Mouse (Mus musculus): Measurements from ENCODE around the gene Dgki.

Dgki gene

GRCm38 (mm10) chr6:37231148-37231547, 68.8 kb downstream of the Dgki start:
- DNase-seq, result no peak

- DNase-seq, result no peak
Measured at GRCm38 (mm10) chr6:37222947-37223510, 77.0 kb downstream of the Dgki start.

GRCm38 (mm10) chr6:37222016-37222415, 78.0 kb downstream of the Dgki start:
- no peak for DNase-seq

GRCm38 (mm10) chr6:37219110-37219509, 80.9 kb downstream of the Dgki start:
- DNase-seq, result no peak

GRCm38 (mm10) chr6:37216342-37216763, 83.6 kb downstream of the Dgki start:
- DNase-seq, result no peak

- DNase-seq, result no peak
Measured at GRCm38 (mm10) chr6:37215655-37216054, 84.3 kb downstream of the Dgki start.

GRCm38 (mm10) chr6:37212930-37213329, 87.1 kb downstream of the Dgki start:
- DNase-seq, result no peak

GRCm38 (mm10) chr6:37211545-37212247, 88.3 kb downstream of the Dgki start:
- no peak for DNase-seq

- DNase-seq, result no peak
Measured at GRCm38 (mm10) chr6:37202901-37203300, 97.1 kb downstream of the Dgki start.

GRCm38 (mm10) chr6:37200840-37201239, 99.1 kb downstream of the Dgki start:
- DNase-seq, result no peak

GRCm38 (mm10) chr6:37199502-37199901, 100.5 kb downstream of the Dgki start:
- no peak for DNase-seq

- DNase-seq, result no peak
Measured at GRCm38 (mm10) chr6:37197745-37198144, 102.2 kb downstream of the Dgki start.

GRCm38 (mm10) chr6:37196870-37197269, 103.1 kb downstream of the Dgki start:
- no peak for DNase-seq

GRCm38 (mm10) chr6:37195766-37196165, 104.2 kb downstream of the Dgki start:
- DNase-seq, result no peak

- DNase-seq, result no peak
Measured at GRCm38 (mm10) chr6:37181961-37182360, 118.0 kb downstream of the Dgki start.

- no peak for DNase-seq
Measured at GRCm38 (mm10) chr6:37171149-37171832, 128.7 kb downstream of the Dgki start.

- no peak for DNase-seq
Measured at GRCm38 (mm10) chr6:37158880-37159279, 141.1 kb downstream of the Dgki start.

GRCm38 (mm10) chr6:37154051-37154450, 145.9 kb downstream of the Dgki start:
- DNase-seq, result no peak

GRCm38 (mm10) chr6:37150483-37150882, 149.5 kb downstream of the Dgki start:
- no peak for DNase-seq

GRCm38 (mm10) chr6:37150038-37150437, 149.9 kb downstream of the Dgki start:
- no peak for DNase-seq

- DNase-seq, result no peak
Measured at GRCm38 (mm10) chr6:37149196-37149595, 150.8 kb downstream of the Dgki start.

GRCm38 (mm10) chr6:37147431-37148022, 152.5 kb downstream of the Dgki start:
- DNase-seq, result no peak

GRCm38 (mm10) chr6:37143867-37144163, 156.2 kb downstream of the Dgki start:
- no peak for DNase-seq
